Mouse (Mus musculus): ENCODE measurements at regions not wholly inside any gene's neighbourhood (a gene's known extent, or its start where the extent isn't known, plus 50 kb on each side); places are given as distances from the start of the nearest gene placed in this dataset.
"Not testable (repeated sequence)": the region's sequence is repeated elsewhere in the genome, so short reads cannot be mapped to it uniquely, and the experiment has no call there.

DNA sequence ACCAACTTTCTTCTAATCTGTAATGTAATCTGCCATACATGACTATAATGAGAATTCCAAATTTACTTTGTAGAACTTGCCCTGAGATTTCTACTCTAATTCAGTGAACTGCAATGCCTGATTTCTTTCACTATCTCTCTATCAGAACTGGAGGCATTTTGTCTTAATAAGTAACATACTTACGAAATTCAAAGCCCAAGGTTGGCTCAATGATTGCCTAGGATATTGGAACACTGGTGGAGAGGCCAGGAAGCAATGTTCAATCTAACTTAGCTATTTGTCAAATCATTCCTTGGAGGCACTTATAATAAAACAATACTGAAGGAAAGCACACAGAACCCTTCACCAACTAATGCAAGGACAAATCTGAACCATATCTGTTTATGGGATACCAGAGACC lies 162.9 kb upstream of the Trim24 start:
- H3K27ac ChIP-seq; H3K4me1 ChIP-seq (replicated peaks); ATAC-seq (ENCODE audit: low FRiP score); H3K4me2 ChIP-seq; H3K4me3 ChIP-seq; H3K27me3 ChIP-seq; H3K36me3 ChIP-seq; H3K9ac ChIP-seq: not testable (repeated sequence)
- 0 out of 2 replicates have a peak, but pooled peaks cover 11% of the 10 kb centered on the region for H3K9me3 ChIP-seq
- WGBS = 77% methylated on average over 1 of the region's 1 CpGs

DNA sequence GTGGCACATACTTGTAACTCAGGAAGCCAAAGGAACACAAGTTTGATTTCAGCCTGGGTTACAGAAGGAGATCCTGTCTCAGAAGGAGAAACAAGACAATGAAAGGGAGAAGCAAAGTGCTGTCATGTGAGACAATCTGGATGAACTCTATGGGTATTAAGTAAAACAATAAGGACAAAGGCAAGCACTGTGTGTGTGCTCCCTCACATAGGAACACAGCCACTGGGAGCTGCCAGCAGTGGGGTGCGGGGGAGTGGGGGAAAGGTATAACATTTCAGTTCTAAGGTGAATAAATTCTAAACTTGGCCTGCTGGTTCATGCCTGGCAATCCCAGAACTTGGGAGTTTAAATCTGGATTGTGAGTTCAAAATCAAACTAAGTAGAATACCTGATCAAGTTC lies 158.8 kb upstream of the Trim24 start:
- Histone ChIP-seq H3K27me3 (no peaks in the 10 kb centered on the region), H3K9me3 (0 out of 2 replicates have a peak, but pooled peaks cover 6% of the 10 kb centered on the region), H3K9ac (no peak overlapping the region), H3K36me3 (no peaks in the 10 kb centered on the region), H3K4me2 (no peak overlapping the region), H3K4me1 (replicated peaks) (0 out of 2 replicates have a peak, but pooled peaks cover 2% of the 10 kb centered on the region), H3K4me3 (no peak overlapping the region), H3K27ac (no peak overlapping the region)
- no peak for ATAC-seq (ENCODE audit: low FRiP score)
- 64% methylated on average over 1 of the region's 1 CpGs for WGBS

DNA sequence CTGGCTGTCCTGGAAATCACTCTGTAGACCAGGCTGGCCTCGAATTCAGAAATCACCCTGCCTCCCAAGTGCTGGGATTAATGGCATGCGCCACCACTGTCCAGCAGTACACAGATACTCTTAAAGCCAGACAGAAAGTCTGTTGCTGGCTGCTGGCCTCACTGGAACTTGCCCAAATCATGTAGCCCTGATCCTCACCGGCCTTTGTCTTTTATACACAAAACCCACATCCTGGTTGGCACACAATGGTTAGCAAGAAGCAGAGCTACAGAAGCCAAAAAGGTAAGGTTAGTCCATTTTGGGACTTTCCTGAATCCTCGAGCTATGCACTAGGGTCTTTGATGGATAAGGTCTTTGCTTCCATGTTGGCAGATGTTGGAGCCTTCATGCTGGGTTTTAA lies 157.2 kb upstream of the Trim24 start:
- Histone ChIP-seq H3K9ac (no peak overlapping the region), H3K9me3 (0 out of 2 replicates have a peak, but pooled peaks cover under 1% of the 10 kb centered on the region), H3K4me3 (no peak overlapping the region), H3K4me1 (replicated peaks) (0 out of 2 replicates have a peak, but pooled peaks cover 2% of the 10 kb centered on the region), H3K27me3 (no peaks in the 10 kb centered on the region), H3K27ac (no peak overlapping the region), H3K4me2 (no peak overlapping the region), H3K36me3 (no peaks in the 10 kb centered on the region)
- ATAC-seq (ENCODE audit: low FRiP score) = no peak
- WGBS = 93% methylated on average over 4 of the region's 4 CpGs

DNA sequence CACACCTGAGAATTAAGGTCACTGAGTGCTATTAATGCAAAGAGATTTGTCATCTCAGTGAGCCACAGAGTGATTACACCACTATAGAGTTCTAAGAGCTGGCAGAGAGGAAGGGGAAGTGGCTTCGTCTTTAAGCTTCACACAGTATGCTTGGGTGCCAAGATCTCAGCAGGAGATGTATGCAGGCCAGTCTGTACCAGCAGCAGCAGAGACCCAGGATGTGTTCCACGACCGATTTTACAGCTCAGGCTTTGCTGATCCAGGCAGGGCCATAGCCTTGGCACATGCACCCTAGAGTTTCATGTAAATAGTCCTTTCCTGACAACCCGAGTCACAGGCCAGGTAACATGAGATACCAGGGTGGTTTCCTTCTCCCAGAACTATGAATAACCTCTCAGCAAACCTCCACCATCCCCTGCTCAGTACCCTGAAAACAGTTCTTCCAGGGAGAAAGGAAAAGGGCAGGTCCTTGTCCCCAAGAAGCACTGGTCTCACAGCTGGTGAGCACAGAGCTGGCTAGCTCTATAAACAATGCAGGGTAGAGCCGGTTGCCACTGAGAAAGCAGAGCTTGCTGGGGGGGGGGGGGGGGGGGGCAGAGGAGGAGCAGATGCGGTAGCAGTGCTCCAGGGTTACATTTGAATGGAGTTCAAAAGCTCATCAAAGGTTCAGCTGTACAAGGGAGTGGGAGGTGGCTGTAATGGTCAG lies 156.2 kb upstream of the Trim24 start:
- H3K27ac ChIP-seq = no peak overlapping the region
- WGBS = 13% methylated on average over 6 of the region's 6 CpGs

DNA sequence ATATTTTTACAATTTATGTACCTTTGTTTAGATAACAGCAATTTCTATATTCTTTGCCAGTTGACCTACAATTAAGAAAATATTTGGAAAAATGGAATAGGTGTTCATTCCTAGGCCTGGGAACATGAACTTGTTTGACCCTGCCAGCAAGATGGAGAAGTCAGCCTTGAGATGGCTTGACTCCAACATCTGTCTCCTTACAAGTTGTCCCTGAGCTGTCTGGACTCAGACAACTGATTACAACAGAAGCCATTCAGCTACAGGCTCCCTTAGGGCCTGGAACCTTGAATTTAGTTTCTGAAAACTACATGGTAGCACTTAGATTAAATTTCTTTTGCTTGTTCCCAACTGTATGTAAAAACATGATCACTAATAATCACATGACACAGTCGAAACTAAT lies 148.9 kb upstream of the Trim24 start:
- no peak overlapping the region for H3K27ac ChIP-seq
- ATAC-seq (ENCODE audit: low FRiP score) = no peak
- 77% methylated on average over 1 of the region's 1 CpGs for WGBS
- H3K36me3 ChIP-seq = no peaks in the 10 kb centered on the region
- H3K9ac ChIP-seq = no peak overlapping the region
- H3K9me3 ChIP-seq = no peaks in the 10 kb centered on the region
- no peak overlapping the region for H3K4me2 ChIP-seq
- no peak overlapping the region for H3K4me3 ChIP-seq
- H3K4me1 ChIP-seq (replicated peaks) = no peaks in the 10 kb centered on the region
- no peaks in the 10 kb centered on the region for H3K27me3 ChIP-seq

More for the DNA sequence above, 156.2 kb upstream of the Trim24 start:
- H3K36me3 ChIP-seq = no peaks in the 10 kb centered on the region
- 0 out of 2 replicates have a peak, but pooled peaks cover 2% of the 10 kb centered on the region for H3K4me1 ChIP-seq (replicated peaks)
- H3K27me3 ChIP-seq = no peaks in the 10 kb centered on the region
- H3K4me3 ChIP-seq = no peak overlapping the region
- no peak overlapping the region for H3K4me2 ChIP-seq
- no peaks in the 10 kb centered on the region for H3K9me3 ChIP-seq
- ATAC-seq (ENCODE audit: low FRiP score) = 0 out of 2 replicates have a peak, but pooled peaks have one; percentile 28
- H3K9ac ChIP-seq = no peak overlapping the region

DNA sequence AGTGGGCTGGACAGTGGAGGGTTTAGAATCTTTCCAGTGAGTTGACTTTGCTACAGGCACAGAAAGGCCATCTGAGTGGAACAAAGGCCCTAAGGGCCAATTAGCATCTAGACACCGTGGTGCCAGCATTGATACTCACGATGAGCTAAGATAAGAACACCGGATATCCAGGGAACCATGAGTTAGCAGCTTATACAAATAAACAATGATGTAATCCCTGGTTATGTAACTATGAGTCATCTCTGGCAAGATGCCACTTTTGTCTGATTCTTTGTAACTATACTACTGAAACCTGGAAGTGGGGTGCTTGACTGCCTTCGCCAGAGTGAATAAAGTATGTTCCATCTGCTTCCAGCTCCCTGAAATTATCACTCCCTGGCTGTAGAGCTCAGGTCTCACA lies 147.3 kb upstream of the Trim24 start:
- H3K27me3 ChIP-seq = no peaks in the 10 kb centered on the region
- H3K4me2 ChIP-seq = no peak overlapping the region
- H3K4me3 ChIP-seq = no peak overlapping the region
- 67% methylated on average over 4 of the region's 4 CpGs for WGBS
- H3K36me3 ChIP-seq = no peaks in the 10 kb centered on the region
- H3K9ac ChIP-seq = no peak overlapping the region
- no peaks in the 10 kb centered on the region for H3K4me1 ChIP-seq (replicated peaks)
- no peak overlapping the region for H3K27ac ChIP-seq
- H3K9me3 ChIP-seq = no peaks in the 10 kb centered on the region
- ATAC-seq (ENCODE audit: low FRiP score) = no peak

DNA sequence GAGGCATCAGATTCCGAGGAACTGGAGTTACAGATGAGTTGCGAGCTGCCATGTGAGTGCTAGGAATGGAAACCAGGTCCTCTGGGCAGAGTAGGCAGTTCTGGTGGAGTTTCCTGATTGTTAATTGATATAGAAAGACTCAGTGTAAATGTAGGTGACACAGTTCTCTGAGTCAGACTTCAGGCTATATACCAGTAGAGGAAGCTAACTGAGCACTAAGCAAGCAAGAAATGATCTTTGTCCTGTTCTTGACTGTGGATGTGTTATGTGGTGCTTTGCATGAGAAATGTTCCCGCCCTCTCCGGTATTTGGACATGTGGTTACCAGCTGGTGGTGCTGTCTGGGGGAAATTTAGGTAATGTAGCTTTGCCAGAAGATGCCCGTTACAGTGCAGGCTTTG lies 146.4 kb upstream of the Trim24 start:
- H3K4me1 ChIP-seq (replicated peaks) = no peaks in the 10 kb centered on the region
- WGBS = 93% methylated on average over 5 of the region's 5 CpGs
- ATAC-seq (ENCODE audit: low FRiP score) = no peak
- H3K9me3 ChIP-seq = no peaks in the 10 kb centered on the region
- no peak overlapping the region for H3K4me3 ChIP-seq
- no peaks in the 10 kb centered on the region for H3K27me3 ChIP-seq
- no peak overlapping the region for H3K4me2 ChIP-seq
- no peak overlapping the region for H3K9ac ChIP-seq
- H3K27ac ChIP-seq = no peak overlapping the region
- no peaks in the 10 kb centered on the region for H3K36me3 ChIP-seq

DNA sequence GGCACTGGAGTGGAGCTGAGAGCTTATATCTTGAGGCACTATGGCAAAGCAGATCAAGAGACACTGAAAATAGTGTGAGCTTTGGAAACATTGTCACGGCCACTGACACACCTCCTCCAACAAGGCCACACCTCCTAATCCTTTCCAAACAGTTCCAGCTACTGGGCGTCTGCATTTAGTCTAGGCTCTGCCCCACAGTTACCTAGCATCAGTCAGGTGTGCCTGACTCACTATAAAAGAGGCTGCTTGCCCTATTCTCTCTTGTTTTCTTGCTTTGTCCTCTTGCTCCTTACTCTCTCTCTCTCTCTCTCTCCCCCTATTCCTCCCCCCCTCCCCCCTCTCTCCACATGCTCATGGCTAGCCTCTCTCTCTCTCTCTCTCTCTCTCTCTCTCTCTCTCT lies 142.0 kb upstream of the Trim24 start:
- 0 out of 2 replicates have a peak, but pooled peaks cover 4% of the 10 kb centered on the region for H3K4me1 ChIP-seq (replicated peaks)
- no peaks in the 10 kb centered on the region for H3K27me3 ChIP-seq
- WGBS = 89% methylated on average over 2 of the region's 2 CpGs
- H3K9ac ChIP-seq = no peak overlapping the region
- H3K27ac ChIP-seq = no peak overlapping the region
- no peak overlapping the region for H3K4me3 ChIP-seq
- no peak for ATAC-seq (ENCODE audit: low FRiP score)
- no peak overlapping the region for H3K4me2 ChIP-seq
- no peaks in the 10 kb centered on the region for H3K36me3 ChIP-seq
- no peaks in the 10 kb centered on the region for H3K9me3 ChIP-seq

DNA sequence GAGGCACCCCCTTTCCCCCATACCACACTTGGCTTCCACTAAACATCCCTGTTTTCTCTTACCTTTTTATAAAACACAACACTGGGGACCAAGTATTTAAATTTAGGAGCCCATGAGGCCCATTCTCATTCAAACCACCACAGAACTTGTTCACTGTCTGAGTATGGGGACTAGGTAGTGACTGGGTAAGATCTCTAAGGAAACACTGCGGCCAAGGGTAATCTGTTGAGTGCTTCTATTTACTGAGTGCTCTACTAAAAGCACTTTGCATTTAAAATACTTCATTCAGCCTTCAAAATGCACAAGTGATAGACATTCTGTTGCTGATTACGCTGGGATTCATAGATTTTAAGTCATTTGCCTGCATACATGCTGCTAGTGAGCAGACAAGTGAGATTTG lies 141.4 kb upstream of the Trim24 start:
- Histone ChIP-seq H3K4me2 (no peak overlapping the region), H3K4me1 (replicated peaks) (0 out of 2 replicates have a peak, but pooled peaks cover 4% of the 10 kb centered on the region), H3K4me3 (no peak overlapping the region), H3K27ac (no peak overlapping the region), H3K9me3 (no peaks in the 10 kb centered on the region), H3K9ac (no peak overlapping the region), H3K27me3 (no peaks in the 10 kb centered on the region), H3K36me3 (no peaks in the 10 kb centered on the region)
- ATAC-seq (ENCODE audit: low FRiP score) = no peak
- WGBS = 92% methylated on average over 2 of the region's 2 CpGs

DNA sequence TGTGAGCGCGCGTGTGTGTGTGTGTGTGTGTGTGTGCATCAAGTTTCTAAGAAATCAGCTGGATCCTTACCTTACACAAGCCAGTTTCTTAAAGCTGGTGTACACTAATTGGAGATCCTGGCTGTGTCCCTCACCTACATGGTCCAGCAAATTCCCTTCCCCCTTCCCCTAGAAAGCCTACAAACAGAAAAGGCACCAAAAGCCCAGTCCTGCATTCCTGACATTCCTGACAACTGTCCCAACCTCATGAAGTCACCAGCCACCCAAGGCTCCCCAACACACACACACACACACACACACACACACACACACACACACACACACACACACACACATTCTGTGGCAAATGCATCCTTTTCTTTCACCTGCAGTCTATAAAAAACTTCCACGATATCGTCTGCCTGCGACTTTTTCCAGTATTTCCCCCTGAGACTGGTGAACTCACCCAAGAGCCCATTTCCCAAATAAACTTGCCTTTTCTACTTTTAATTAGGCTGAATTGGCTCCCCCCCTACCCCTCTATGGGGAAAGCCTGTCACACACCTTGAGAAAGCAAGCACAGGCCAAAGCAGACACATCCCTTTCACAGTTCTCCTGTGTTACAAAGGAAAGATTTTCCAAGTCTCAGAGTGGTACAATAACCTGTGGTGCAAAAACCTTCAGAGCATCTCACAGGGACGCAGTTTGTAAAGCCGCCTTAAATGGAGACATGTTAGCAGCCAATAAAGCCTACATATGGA lies 139.9 kb upstream of the Trim24 start:
- Histone ChIP-seq H3K27ac (no peak overlapping the region), H3K9ac (no peak overlapping the region), H3K9me3 (no peaks in the 10 kb centered on the region), H3K4me2 (no peak overlapping the region), H3K4me3 (no peak overlapping the region), H3K4me1 (replicated peaks) (0 out of 2 replicates have a peak, but pooled peaks cover 4% of the 10 kb centered on the region), H3K36me3 (no peaks in the 10 kb centered on the region), H3K27me3 (no peaks in the 10 kb centered on the region)
- ATAC-seq (ENCODE audit: low FRiP score) = no peak
- 83% methylated on average over 8 of the region's 8 CpGs for WGBS

DNA sequence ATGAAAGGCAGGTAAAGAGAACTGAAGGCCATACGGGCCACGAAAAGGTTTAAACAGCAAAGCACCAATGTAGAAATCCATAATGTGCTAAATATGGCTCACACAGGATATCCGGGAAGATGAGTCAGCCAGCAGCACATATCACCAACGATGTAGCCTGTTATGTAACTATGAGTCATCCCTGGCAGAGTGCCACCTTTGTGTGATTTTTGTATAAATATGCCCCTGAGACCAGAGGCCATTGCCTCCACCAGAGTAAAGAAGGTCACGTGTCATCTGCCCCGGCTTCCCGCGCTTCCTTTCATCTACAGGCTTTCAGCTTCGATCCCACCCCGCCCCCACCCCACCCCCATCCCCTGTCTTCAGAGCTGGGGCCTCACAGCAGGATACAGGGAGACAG lies 138.2 kb upstream of the Trim24 start:
- Histone ChIP-seq H3K9ac (no peak overlapping the region), H3K27ac (no peak overlapping the region), H3K9me3 (no peaks in the 10 kb centered on the region), H3K4me2 (no peak overlapping the region), H3K36me3 (no peaks in the 10 kb centered on the region), H3K27me3 (no peaks in the 10 kb centered on the region), H3K4me3 (no peak overlapping the region), H3K4me1 (replicated peaks) (0 out of 2 replicates have a peak, but pooled peaks cover 4% of the 10 kb centered on the region)
- 40% methylated on average over 10 of the region's 10 CpGs for WGBS
- no peak; the same call in 1 of the 2 replicates for ATAC-seq (ENCODE audit: low FRiP score)

DNA sequence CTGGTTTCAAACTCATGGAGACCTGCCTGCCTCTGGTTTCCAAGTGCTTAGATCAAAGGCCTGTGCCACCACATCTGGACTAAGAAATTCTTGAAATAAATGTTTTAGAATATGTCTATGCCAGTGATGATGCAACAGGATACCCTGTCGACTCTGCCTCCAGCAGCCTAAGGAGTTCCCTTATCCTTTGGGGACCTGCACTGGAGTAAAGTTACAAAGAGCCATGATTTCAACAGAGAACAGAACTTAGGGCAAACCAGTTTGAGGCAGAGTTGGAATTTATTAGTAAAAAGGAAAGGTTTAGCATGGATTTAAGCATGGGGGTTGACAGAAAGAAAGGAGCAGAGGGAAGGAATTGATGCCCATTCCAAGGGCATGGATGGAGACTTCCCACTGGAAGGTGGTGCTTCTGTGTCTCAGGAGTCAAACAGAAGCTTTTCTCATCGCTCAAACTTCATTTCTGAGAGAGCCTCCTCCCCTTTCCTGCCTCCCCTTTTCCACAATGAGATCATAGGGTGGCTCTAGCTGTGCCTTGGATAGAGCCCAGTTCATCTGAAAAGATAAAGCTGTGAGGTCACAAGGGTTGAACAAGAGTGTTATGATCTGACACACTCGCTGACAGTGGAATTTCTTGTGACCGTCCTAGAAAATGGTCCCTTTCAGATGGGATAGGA lies 135.2 kb upstream of the Trim24 start:
- Histone ChIP-seq H3K4me1 (replicated peaks) (0 out of 2 replicates have a peak, but pooled peaks cover 4% of the 10 kb centered on the region), H3K27ac (no peak overlapping the region), H3K9ac (no peak overlapping the region), H3K4me3 (no peak overlapping the region), H3K27me3 (no peaks in the 10 kb centered on the region), H3K36me3 (no peaks in the 10 kb centered on the region), H3K9me3 (0 out of 2 replicates have a peak, but pooled peaks cover 4% of the 10 kb centered on the region), H3K4me2 (no peak overlapping the region)
- 74% methylated on average over 4 of the region's 4 CpGs for WGBS
- no peak for ATAC-seq (ENCODE audit: low FRiP score)
